Mouse (Mus musculus): Measurements from ENCODE around the gene Tmem116.

DNA sequence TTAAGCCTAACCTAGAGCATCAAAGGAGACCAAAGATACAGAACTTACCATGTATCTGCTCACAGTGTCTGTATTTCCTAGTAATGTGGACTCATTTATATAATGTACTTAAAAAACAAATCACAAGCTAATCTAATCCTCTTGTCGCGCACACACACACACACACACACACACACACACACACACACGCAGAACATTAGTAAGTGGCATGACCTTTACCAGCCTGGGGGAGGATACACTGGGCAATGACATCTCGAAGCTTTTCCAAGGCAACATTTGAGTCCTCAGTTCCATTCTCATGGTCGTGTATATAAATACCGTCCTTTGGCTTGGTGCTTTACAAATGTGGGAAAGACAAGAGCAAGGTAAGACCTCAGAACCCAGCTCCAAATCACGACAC is 74.8 kb downstream of the Tmem116 start:
- no peak for TF ChIP-seq POLR2A (IDR thresholded peaks at IDR 0.05; ENCODE audit: borderline replicate concordance, extremely low read depth, insufficient read depth, insufficient read length, poor library complexity, severe bottlenecking)
- no peak for TF ChIP-seq CTCF (IDR thresholded peaks at IDR 0.05; ENCODE audit: borderline replicate concordance, extremely low read depth, insufficient read depth, insufficient read length)

Data from brain, embryonic 14.5 days (tissue).